In genomic region chr13:70862162-70862908, GRCm38 (mm10) we compare ENCODE assay signal across 18 mouse cellular contexts. TPM values are rescaled to one million over a fixed set of nuclear protein-coding genes. Genes with fewer than 3 reads are reported as not detected.
DNase-seq lines count a peak whose midpoint lies in the region; ATAC-seq and TF ChIP-seq lines count a peak whose summit lies in the region.
"Had no signal": no experiment of that assay in that cellular context is flagged by ENCODE, and none has a peak within 500 bp of the region (broad histone marks: within the 10 kb centered on the region; RNA-seq: fewer than 3 reads in every experiment).

No protein-coding gene starts in this region.

- H3K9me3 ChIP-seq in hindbrain, embryonic 16.5 days (ENCODE audit: control insufficient read depth, low read length): no peaks in the 10 kb centered on the region
- H3K9me3 ChIP-seq in hindbrain, embryonic 11.5 days (ENCODE audit: control insufficient read depth, low read length): no peaks in the 10 kb centered on the region
- H3K9me3 ChIP-seq in midbrain, postnatal 0 days (ENCODE audit: low read length): no peaks in the 10 kb centered on the region
- no peaks in the 10 kb centered on the region for H3K9me3 ChIP-seq in midbrain, embryonic 13.5 days
- H3K9me3 ChIP-seq in intestine, postnatal 0 days (ENCODE audit: control insufficient read depth): no peaks in the 10 kb centered on the region
- H3K9me3 ChIP-seq: forebrain, embryonic 15.5 days; limb, embryonic 12.5 days had no signal

- no peak overlapping the region for H3K4me2 ChIP-seq in hindbrain, embryonic 16.5 days (ENCODE audit: low read length)
- H3K4me2 ChIP-seq in hindbrain, embryonic 11.5 days (replicated peaks; ENCODE audit: low read depth, low read length): no peak overlapping the region
- no peak overlapping the region for H3K4me2 ChIP-seq in midbrain, postnatal 0 days (ENCODE audit: low read depth, low read length, poor library complexity, severe bottlenecking)
- no peak overlapping the region for H3K4me2 ChIP-seq in midbrain, embryonic 13.5 days (replicated peaks)
- no peak overlapping the region for H3K4me2 ChIP-seq in intestine, postnatal 0 days (replicated peaks; ENCODE audit: low read depth)
- H3K4me2 ChIP-seq: forebrain, embryonic 15.5 days; limb, embryonic 12.5 days; midbrain, embryonic 11.5 days had no signal

- ATAC-seq in hindbrain, embryonic 16.5 days: peak; percentile 84
- ATAC-seq in hindbrain, embryonic 11.5 days (ENCODE audit: low FRiP score): no peak
- ATAC-seq in midbrain, postnatal 0 days (ENCODE audit: low FRiP score): no peak; the same call in 1 of the 2 replicates
- ATAC-seq in midbrain, embryonic 13.5 days: no peak
- ATAC-seq in intestine, postnatal 0 days: no peak
- ATAC-seq: forebrain, embryonic 15.5 days; liver, postnatal 0 days had no signal

- H3K4me3 ChIP-seq in hindbrain, embryonic 16.5 days (ENCODE audit: low read length): no peak overlapping the region
- H3K4me3 ChIP-seq in hindbrain, embryonic 11.5 days (ENCODE audit: low read depth, low read length): no peak overlapping the region
- no peak overlapping the region for H3K4me3 ChIP-seq in midbrain, postnatal 0 days (ENCODE audit: low read depth, low read length)
- H3K4me3 ChIP-seq in midbrain, embryonic 13.5 days (replicated peaks): no peak overlapping the region
- no peak overlapping the region for H3K4me3 ChIP-seq in intestine, postnatal 0 days (ENCODE audit: low read depth, low read length)
- H3K4me3 ChIP-seq: forebrain, embryonic 15.5 days; limb, embryonic 12.5 days had no signal

- no peaks in the 10 kb centered on the region for H3K4me1 ChIP-seq in hindbrain, embryonic 16.5 days (ENCODE audit: control insufficient read depth, insufficient read depth, low read depth, low read length)
- no peaks in the 10 kb centered on the region for H3K4me1 ChIP-seq in hindbrain, embryonic 11.5 days (replicated peaks; ENCODE audit: control insufficient read depth, insufficient read depth, low read length)
- no peaks in the 10 kb centered on the region for H3K4me1 ChIP-seq in midbrain, postnatal 0 days (ENCODE audit: insufficient read depth, low read length)
- H3K4me1 ChIP-seq in midbrain, embryonic 13.5 days (replicated peaks): 0 out of 2 replicates have a peak, but pooled peaks cover 5% of the 10 kb centered on the region
- H3K4me1 ChIP-seq in intestine, postnatal 0 days (replicated peaks; ENCODE audit: control insufficient read depth, insufficient read depth, low read length): no peaks in the 10 kb centered on the region
- H3K4me1 ChIP-seq: limb, embryonic 12.5 days had no signal

- peak; percentile 38 for DNase-seq in cerebellum, adult 9-11 months
- no peak for DNase-seq in cerebellum, postnatal 25 days
- DNase-seq in hindbrain, embryonic 11.5 days (ENCODE audit: low spot score): no peak
- DNase-seq in midbrain, postnatal 0 days (ENCODE audit: low spot score): peak; percentile 59
- DNase-seq in testis, postnatal 14 days (ENCODE audit: low spot score): no peak
- DNase-seq: adrenal gland, postnatal 10 days; gastrocnemius, postnatal 14 days; kidney, adult 18-20 months; liver, postnatal 0 days; thymus, postnatal 25 days had no signal

- 41% methylated on average over 6 of the region's 8 CpGs for WGBS in hindbrain, embryonic 16.5 days
- 53% methylated on average over 6 of the region's 8 CpGs for WGBS in hindbrain, embryonic 11.5 days
- 42% methylated on average over 6 of the region's 8 CpGs for WGBS in midbrain, postnatal 0 days
- 43% methylated on average over 8 of the region's 8 CpGs for WGBS in midbrain, embryonic 13.5 days
- WGBS in intestine, postnatal 0 days: 82% methylated on average over 5 of the region's 8 CpGs

- H3K27me3 ChIP-seq in hindbrain, embryonic 16.5 days (replicated peaks; ENCODE audit: control insufficient read depth, insufficient read depth, low read length): no peaks in the 10 kb centered on the region
- no peaks in the 10 kb centered on the region for H3K27me3 ChIP-seq in hindbrain, embryonic 11.5 days (ENCODE audit: control insufficient read depth, insufficient read depth, low read length)
- no peaks in the 10 kb centered on the region for H3K27me3 ChIP-seq in midbrain, postnatal 0 days (ENCODE audit: insufficient read depth, low read length)
- no peaks in the 10 kb centered on the region for H3K27me3 ChIP-seq in midbrain, embryonic 13.5 days
- H3K27me3 ChIP-seq in intestine, postnatal 0 days (replicated peaks; ENCODE audit: control insufficient read depth, insufficient read depth, low read length): no peaks in the 10 kb centered on the region
- H3K27me3 ChIP-seq: forebrain, embryonic 15.5 days; limb, embryonic 12.5 days had no signal

- no peak overlapping the region for H3K27ac ChIP-seq in hindbrain, embryonic 16.5 days (ENCODE audit: low read depth, low read length)
- H3K27ac ChIP-seq in hindbrain, embryonic 11.5 days (ENCODE audit: low read depth, low read length): no peak overlapping the region
- no peak overlapping the region for H3K27ac ChIP-seq in midbrain, postnatal 0 days (ENCODE audit: low read depth, low read length)
- no peak overlapping the region for H3K27ac ChIP-seq in midbrain, embryonic 13.5 days
- H3K27ac ChIP-seq in intestine, postnatal 0 days (ENCODE audit: low read depth, low read length): no peak overlapping the region
- H3K27ac ChIP-seq: forebrain, embryonic 15.5 days; limb, embryonic 12.5 days had no signal

- TF ChIP-seq CTCF in midbrain, postnatal 0 days (IDR thresholded peaks at IDR 0.05): no peak
- TF ChIP-seq CTCF in intestine, postnatal 0 days (IDR thresholded peaks at IDR 0.05; ENCODE audit: low read depth): no peak

- H3K36me3 ChIP-seq in hindbrain, embryonic 16.5 days (ENCODE audit: control insufficient read depth, insufficient read depth, low read length): no peaks in the 10 kb centered on the region
- H3K36me3 ChIP-seq in hindbrain, embryonic 11.5 days (ENCODE audit: control insufficient read depth, insufficient read depth, low read length): no peaks in the 10 kb centered on the region
- no peaks in the 10 kb centered on the region for H3K36me3 ChIP-seq in midbrain, postnatal 0 days (ENCODE audit: insufficient read depth, low read length)
- H3K36me3 ChIP-seq in midbrain, embryonic 13.5 days: no peaks in the 10 kb centered on the region
- no peaks in the 10 kb centered on the region for H3K36me3 ChIP-seq in intestine, postnatal 0 days (ENCODE audit: control insufficient read depth, insufficient read depth)
- H3K36me3 ChIP-seq: forebrain, embryonic 15.5 days; limb, embryonic 12.5 days had no signal

- H3K9ac ChIP-seq in hindbrain, embryonic 16.5 days (ENCODE audit: low read depth, low read length): no peak overlapping the region
- H3K9ac ChIP-seq in hindbrain, embryonic 11.5 days (ENCODE audit: low read depth, low read length): no peak overlapping the region
- H3K9ac ChIP-seq in midbrain, postnatal 0 days (replicated peaks; ENCODE audit: low read length, poor library complexity, severe bottlenecking): no peak overlapping the region
- no peak overlapping the region for H3K9ac ChIP-seq in midbrain, embryonic 13.5 days (replicated peaks)
- H3K9ac ChIP-seq in intestine, postnatal 0 days (ENCODE audit: low read depth, low read length): no peak overlapping the region
- H3K9ac ChIP-seq: forebrain, embryonic 15.5 days; limb, embryonic 12.5 days; liver, postnatal 0 days had no signal

RNA-seq across cellular contexts. Expression of gene Adamts16, which starts 20.7 kb away (rescaled TPM):
- polyA plus RNA-seq in hindbrain, embryonic 16.5 days (2015; fragmentation: Nextera tagmentation; extraction: Ambion mirVana): 2.7 and 3.6 TPM in 2 replicates
- polyA plus RNA-seq in hindbrain, embryonic 11.5 days (2014; fragmentation: Nextera tagmentation; extraction: Ambion mirVana): 1.1 TPM in 2 replicates
- 4.8 and 5.6 TPM in 2 replicates for total RNA-seq in midbrain, postnatal 0 days (2014; rRNA removed)
- polyA plus RNA-seq in midbrain, postnatal 0 days (2015; fragmentation: Nextera tagmentation; extraction: Ambion mirVana): 2.0 and 2.2 TPM in 2 replicates
- polyA plus RNA-seq in midbrain, embryonic 13.5 days (2015; fragmentation: Nextera tagmentation; extraction: Ambion mirVana): 0.76 and 1.3 TPM in 2 replicates
- 0.07 and 0.20 TPM in 2 replicates for polyA plus RNA-seq in intestine, postnatal 0 days (2015; fragmentation: Nextera tagmentation; extraction: Ambion mirVana)
- total RNA-seq: common myeloid progenitor, adult 5-6 weeks had no signal
- polyA plus RNA-seq: small intestine, adult 2 months had no signal

Comparison
In these comparisons a context has a peak if more than half of its experiments do, and no peak if none do; other contexts are left out.
1. DNase-seq: peak in cerebellum, adult 9-11 months (single experiment) and midbrain, postnatal 0 days (single experiment); none in cerebellum, postnatal 25 days (0 of 2), hindbrain, embryonic 11.5 days (single experiment) and testis, postnatal 14 days (single experiment).